Mouse (Mus musculus) embryo, embryonic 11.5 days (tissue): ENCODE results near the gene Coq7.

Experiments
- DNase-seq: peaks from one replicate; pipeline ENCODE4 v3.0.0-alpha.2; 2012; ENCODE audit warnings: low read depth, low spot score

Gene Coq7

GRCm38 (mm10) chr7:118461400-118462136 is 71.6 kb downstream of the Coq7 start:
- no peak for DNase-seq
